Mouse (Mus musculus): ENCODE results near the gene Trmt1. TPM values are rescaled to one million over a fixed set of nuclear protein-coding genes. Genes with fewer than 3 reads are reported as not detected.

Trmt1 gene
- polyA plus RNA-seq, 1 experiment from 2014 or later = 62.4 TPM

DNA sequence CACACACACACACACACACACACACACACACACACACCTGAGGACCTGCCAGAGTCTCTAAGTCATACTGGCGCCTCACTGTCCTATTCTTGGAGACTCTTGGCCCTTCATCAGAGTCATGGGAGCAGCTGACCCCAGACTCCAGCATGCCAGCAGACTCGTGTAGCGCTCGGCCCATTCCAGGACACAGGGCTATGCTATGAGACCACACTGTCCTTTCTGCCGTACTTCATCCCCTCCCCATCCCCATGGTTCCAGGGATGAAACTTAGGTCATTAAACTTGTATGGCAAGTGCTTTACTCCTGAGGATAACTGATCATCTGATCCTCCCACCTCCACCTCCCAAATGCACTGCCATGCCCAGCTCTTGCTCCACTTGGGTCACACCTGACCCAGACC, 32.4 kb downstream of the Trmt1 start:
- 84% methylated on average over 5 of the region's 5 CpGs for WGBS
- Histone ChIP-seq H3K4me2 (replicated peaks) (no peak overlapping the region), H3K27me3 (no peaks in the 10 kb centered on the region), H3K9me3 (no peaks in the 10 kb centered on the region), H3K27ac (replicated peaks) (peak overlapping the region; percentile 32), H3K36me3 (peaks cover 26% of the 10 kb centered on the region), H3K4me1 (peaks cover 54% of the 10 kb centered on the region), H3K9ac (replicated peaks) (no peak overlapping the region), H3K4me3 (no peak overlapping the region)
- no peak for ATAC-seq (replicated peaks)

DNA sequence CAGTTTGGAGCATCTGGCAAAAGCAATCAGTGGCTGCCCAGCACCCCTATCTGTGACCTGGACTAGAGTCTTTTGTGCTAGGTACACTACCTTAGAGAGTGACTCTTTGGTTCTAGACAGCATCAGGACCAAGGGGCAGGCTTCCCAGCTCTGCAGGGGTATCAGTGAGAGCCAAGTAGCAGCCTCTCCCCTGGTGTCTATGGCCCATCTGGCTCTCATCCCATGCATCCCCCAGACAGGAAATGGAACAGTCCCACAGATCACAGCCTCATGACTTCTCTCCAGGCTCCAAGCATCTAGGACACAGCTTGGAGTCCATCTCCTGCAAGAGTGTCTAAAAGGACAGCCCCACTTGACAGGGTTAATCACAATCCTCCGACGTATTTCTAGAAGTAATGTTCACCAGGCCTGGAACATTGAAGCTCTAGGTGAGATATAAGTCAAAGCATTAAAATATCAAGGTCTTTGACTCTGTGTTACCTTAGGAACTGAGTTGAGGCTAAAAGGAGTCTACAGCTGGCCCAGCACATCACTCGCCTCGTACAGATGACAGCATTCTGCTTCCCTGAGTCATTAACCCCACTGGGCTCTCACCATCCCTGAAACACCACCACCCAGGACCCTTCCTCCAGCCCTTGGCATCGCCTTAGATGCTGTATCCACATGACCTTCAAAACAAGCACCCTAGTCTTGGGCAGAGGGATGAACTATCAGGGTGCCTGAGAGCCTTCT, 33.0 kb downstream of the Trmt1 start:
- 80% methylated on average over 5 of the region's 5 CpGs for WGBS
- no peaks in the 10 kb centered on the region for H3K27me3 ChIP-seq
- H3K4me1 ChIP-seq = peaks cover 54% of the 10 kb centered on the region
- H3K4me2 ChIP-seq (replicated peaks) = no peak overlapping the region
- no peak overlapping the region for H3K4me3 ChIP-seq
- no peak overlapping the region for H3K9ac ChIP-seq (replicated peaks)
- ATAC-seq (replicated peaks) = no peak
- H3K36me3 ChIP-seq = peaks cover 26% of the 10 kb centered on the region
- H3K27ac ChIP-seq (replicated peaks) = peak overlapping the region; percentile 32
- H3K9me3 ChIP-seq = no peaks in the 10 kb centered on the region

GRCm38 (mm10) chr8:84722530-84722849, 36.4 kb downstream of the Trmt1 start:
- H3K9ac ChIP-seq (replicated peaks) = peak overlapping the region; percentile 31; the same call in 1 of the 2 replicates
- no peaks in the 10 kb centered on the region for H3K27me3 ChIP-seq
- H3K9me3 ChIP-seq = no peaks in the 10 kb centered on the region
- peaks cover 60% of the 10 kb centered on the region for H3K4me1 ChIP-seq
- H3K4me3 ChIP-seq = no peak overlapping the region
- H3K4me2 ChIP-seq (replicated peaks) = no peak overlapping the region
- ATAC-seq (replicated peaks) = peak; percentile 20
- H3K36me3 ChIP-seq = peaks cover 47% of the 10 kb centered on the region
- WGBS = 56% methylated on average over 6 of the region's 6 CpGs
- H3K27ac ChIP-seq (replicated peaks) = peak overlapping the region; percentile 94

DNA sequence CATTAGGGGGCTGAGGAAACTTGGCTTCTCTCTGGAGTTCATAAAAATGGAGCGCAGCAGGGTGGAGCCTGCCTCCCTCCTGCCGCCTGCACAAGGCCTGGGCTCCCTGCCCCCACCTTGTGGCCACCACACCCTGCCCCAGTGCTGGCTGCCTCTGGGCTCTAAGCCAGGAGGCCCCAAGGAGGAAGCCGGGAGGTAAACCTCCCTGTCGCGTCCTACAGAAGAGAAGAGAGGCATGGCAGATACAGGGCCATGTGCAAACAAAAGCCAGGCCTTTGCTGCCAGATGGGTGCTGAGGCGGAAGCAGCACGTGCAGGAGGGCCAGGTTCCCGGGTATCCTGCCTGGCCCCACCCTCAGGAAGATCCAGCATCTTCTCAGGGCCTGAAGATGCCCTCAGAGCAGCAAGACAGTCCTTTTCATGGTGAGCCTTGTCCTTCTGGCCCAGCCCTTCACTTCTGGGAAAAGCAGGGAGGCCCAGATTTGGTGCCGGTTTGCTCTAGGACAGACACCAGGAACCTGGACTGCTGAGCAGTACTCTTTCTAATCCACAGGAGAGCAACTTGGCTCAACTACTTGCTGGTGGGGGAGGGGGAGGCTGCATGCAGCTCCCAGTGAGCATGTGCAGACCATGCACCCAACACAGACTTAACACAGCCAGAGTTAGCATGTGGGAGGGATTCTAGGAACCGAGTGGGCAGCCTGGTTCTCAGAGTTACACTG, 36.9 kb downstream of the Trmt1 start, which contains the start of gene G430095P16Rik:
TSS of gene G430095P16Rik (plus strand) at position 158 of the 721 bp plus-strand sequence.
- peak within 1 kb of the TSS; percentile 94 for H3K27ac ChIP-seq (replicated peaks)
- peak; percentile 72 for ATAC-seq (replicated peaks)
- H3K4me2 ChIP-seq (replicated peaks) = peak within 1 kb of the TSS; percentile 5; the same call in 1 of the 2 replicates
- no peaks in the 10 kb centered on the region for H3K9me3 ChIP-seq
- 6% methylated on average over 10 of the region's 10 CpGs for WGBS
- H3K4me1 ChIP-seq = peaks cover 65% of the 10 kb centered on the region
- peak within 1 kb of the TSS; percentile 39 for H3K9ac ChIP-seq (replicated peaks)
- H3K4me3 ChIP-seq = no peak within 1 kb of the TSS
- peaks cover 50% of the 10 kb centered on the region for H3K36me3 ChIP-seq
- H3K27me3 ChIP-seq = no peaks in the 10 kb centered on the region

GRCm38 (mm10) chr8:84723571-84723900, 37.4 kb downstream of the Trmt1 start:
- no peak overlapping the region for H3K4me3 ChIP-seq
- no peaks in the 10 kb centered on the region for H3K9me3 ChIP-seq
- peaks cover 70% of the 10 kb centered on the region for H3K4me1 ChIP-seq
- H3K36me3 ChIP-seq = peaks cover 48% of the 10 kb centered on the region
- WGBS = 16% methylated on average over 7 of the region's 7 CpGs
- peak overlapping the region; percentile 94 for H3K27ac ChIP-seq (replicated peaks)
- peak overlapping the region; percentile 5; the same call in 1 of the 2 replicates for H3K4me2 ChIP-seq (replicated peaks)
- H3K27me3 ChIP-seq = no peaks in the 10 kb centered on the region
- no peak for ATAC-seq (replicated peaks)
- H3K9ac ChIP-seq (replicated peaks) = peak overlapping the region; percentile 39

DNA sequence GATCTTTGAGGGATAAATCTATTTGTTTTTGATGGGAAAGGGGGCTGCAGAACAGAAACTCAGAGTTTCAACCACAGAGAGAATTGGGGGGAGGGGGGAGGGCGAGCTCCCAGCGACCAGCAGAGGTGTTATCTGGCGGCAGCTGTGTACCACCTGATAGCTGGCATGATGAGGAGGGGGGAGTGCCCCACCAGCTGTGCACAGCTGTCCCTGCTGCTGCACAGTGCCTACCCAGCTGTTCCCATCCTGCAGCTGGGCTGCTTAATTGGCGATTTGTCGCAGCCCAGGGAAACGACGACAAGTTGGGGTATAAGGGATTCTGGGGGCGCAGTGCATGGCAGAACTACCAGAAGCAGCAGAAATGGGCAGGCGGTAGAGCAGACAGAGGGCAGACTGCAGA, 38.6 kb downstream of the Trmt1 start:
- no peak overlapping the region for H3K4me2 ChIP-seq (replicated peaks)
- ATAC-seq (replicated peaks) = no peak
- WGBS = 49% methylated on average over 9 of the region's 9 CpGs
- H3K27ac ChIP-seq (replicated peaks) = peak overlapping the region; percentile 94
- H3K4me1 ChIP-seq = peaks cover 81% of the 10 kb centered on the region
- peaks cover 44% of the 10 kb centered on the region for H3K36me3 ChIP-seq
- no peak overlapping the region for H3K9ac ChIP-seq (replicated peaks)
- H3K27me3 ChIP-seq = no peaks in the 10 kb centered on the region
- H3K9me3 ChIP-seq = no peaks in the 10 kb centered on the region
- H3K4me3 ChIP-seq = no peak overlapping the region

GRCm38 (mm10) chr8:84725246-84725940, 39.3 kb downstream of the Trmt1 start:
- ATAC-seq (replicated peaks) = no peak
- WGBS = 55% methylated on average over 10 of the region's 10 CpGs
- H3K27me3 ChIP-seq = no peaks in the 10 kb centered on the region
- peaks cover 89% of the 10 kb centered on the region for H3K4me1 ChIP-seq
- H3K9ac ChIP-seq (replicated peaks) = peak overlapping the region; percentile 10
- H3K36me3 ChIP-seq = peaks cover 39% of the 10 kb centered on the region
- H3K27ac ChIP-seq (replicated peaks) = peak overlapping the region; percentile 94
- H3K4me2 ChIP-seq (replicated peaks) = no peak overlapping the region
- H3K4me3 ChIP-seq = no peak overlapping the region
- H3K9me3 ChIP-seq = no peaks in the 10 kb centered on the region

DNA sequence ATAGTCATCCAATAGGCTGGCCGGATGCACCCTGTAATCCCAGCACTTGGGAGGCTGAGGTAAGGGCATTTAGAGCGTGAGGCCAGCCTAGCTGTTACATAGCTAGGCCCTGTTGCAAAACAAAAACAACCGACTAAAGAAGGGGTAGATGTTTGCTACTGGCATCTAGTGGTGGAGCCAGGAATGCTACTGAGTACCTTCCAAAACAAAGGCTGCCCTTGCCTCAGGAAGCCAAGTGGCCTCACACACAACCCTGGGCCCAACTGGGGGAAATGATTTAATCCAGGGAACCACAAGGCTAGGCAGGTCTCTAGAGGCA, 39.8 kb downstream of the Trmt1 start:
- 13% methylated on average over 3 of the region's 3 CpGs for WGBS
- H3K4me1 ChIP-seq = peaks cover 94% of the 10 kb centered on the region

GRCm38 (mm10) chr8:84728474-84728873, 42.4 kb downstream of the Trmt1 start:
- Histone ChIP-seq H3K4me3 (no peak overlapping the region), H3K4me2 (replicated peaks) (no peak overlapping the region; the same call in 1 of the 2 replicates), H3K27me3 (no peaks in the 10 kb centered on the region), H3K27ac (replicated peaks) (peak overlapping the region; percentile 94), H3K9ac (replicated peaks) (no peak overlapping the region), H3K4me1 (peaks cover 98% of the 10 kb centered on the region), H3K36me3 (peaks cover 24% of the 10 kb centered on the region; the same call in 1 of the 2 replicates), H3K9me3 (no peaks in the 10 kb centered on the region)
- peak; percentile 84 for ATAC-seq (replicated peaks)
- 27% methylated on average over 3 of the region's 3 CpGs for WGBS

More for the DNA sequence above, 39.8 kb downstream of the Trmt1 start:
- Histone ChIP-seq H3K36me3 (peaks cover 34% of the 10 kb centered on the region; the same call in 1 of the 2 replicates), H3K27ac (replicated peaks) (peak overlapping the region; percentile 94), H3K9ac (replicated peaks) (no peak overlapping the region; the same call in 1 of the 2 replicates), H3K27me3 (no peaks in the 10 kb centered on the region), H3K4me2 (replicated peaks) (no peak overlapping the region), H3K4me3 (no peak overlapping the region), H3K9me3 (no peaks in the 10 kb centered on the region)
- no peak for ATAC-seq (replicated peaks)

DNA sequence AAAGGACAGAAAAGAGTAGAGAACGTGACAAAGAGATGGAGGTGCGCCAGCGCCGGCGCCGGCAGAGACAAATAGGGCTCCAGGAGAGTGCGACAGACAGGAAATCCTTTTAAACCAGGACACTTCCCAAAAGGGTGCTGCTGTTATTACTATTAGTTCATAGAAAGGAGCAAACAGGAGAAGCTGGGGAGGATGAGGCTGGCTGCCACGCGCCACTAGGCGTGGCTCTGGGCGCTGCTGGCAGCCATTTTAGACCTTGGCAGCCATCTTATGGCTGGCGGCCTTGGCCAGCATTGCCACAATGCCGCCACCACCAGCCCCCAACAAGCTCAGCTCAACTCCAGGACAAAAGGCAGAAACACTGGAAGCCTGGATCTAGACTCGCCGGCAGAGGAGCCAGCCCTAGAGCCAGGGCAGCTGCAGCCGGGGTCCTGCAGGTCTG, 43.8 kb downstream of the Trmt1 start:
- H3K9me3 ChIP-seq = no peaks in the 10 kb centered on the region
- H3K27ac ChIP-seq (replicated peaks) = peak overlapping the region; percentile 94
- H3K4me3 ChIP-seq = no peak overlapping the region
- peaks cover 21% of the 10 kb centered on the region; the same call in 1 of the 2 replicates for H3K36me3 ChIP-seq
- H3K4me1 ChIP-seq = peaks cover 98% of the 10 kb centered on the region
- WGBS = 69% methylated on average over 16 of the region's 16 CpGs
- no peak; the same call in 1 of the 2 replicates for ATAC-seq (replicated peaks)
- no peaks in the 10 kb centered on the region for H3K27me3 ChIP-seq
- H3K9ac ChIP-seq (replicated peaks) = peak overlapping the region; percentile 39; the same call in 1 of the 2 replicates
- peak overlapping the region; percentile 12; the same call in 1 of the 2 replicates for H3K4me2 ChIP-seq (replicated peaks)

DNA sequence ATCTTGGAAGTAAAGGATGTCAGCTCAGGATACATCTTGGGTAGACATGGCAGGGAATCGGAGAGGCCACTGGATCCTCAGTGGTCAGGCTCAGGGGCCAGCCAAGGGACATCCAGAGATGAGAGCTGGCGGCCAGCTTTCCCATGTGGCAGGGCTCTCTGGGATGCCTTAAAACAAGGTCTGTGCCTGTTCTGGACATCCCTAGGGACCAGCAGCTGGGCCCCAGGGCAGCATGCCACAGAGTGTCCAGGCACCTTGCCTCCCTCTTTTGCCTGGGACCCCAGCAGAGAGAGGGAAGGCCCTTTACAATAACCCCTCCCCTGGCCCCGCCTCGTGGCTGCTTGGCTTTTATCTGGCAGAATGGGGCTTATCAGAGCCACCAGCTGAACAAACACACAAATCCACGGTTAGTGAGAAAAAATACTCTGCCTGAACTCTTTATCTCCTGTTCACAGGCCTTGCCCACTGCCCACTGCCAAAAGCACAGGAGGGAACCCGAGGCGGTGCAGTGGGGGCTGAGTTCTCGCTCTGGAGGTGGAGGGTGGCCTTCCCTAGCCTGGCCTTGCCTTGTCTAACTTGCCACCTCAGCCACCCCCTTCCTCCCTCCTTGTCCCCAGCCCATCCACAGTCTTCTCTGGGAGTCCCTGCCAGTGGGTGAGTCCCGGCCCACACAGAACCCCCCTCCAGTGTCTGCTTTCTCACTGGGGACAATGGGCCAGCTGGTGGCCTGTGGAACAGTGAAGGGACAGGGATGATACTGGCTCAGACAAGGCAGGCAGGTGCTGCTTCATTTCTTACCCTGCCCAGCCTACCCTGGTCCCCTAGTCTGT, 44.6 kb downstream of the Trmt1 start:
- H3K9me3 ChIP-seq = no peaks in the 10 kb centered on the region
- H3K36me3 ChIP-seq = peaks cover 17% of the 10 kb centered on the region; the same call in 1 of the 2 replicates
- 25% methylated on average over 9 of the region's 9 CpGs for WGBS
- H3K27ac ChIP-seq (replicated peaks) = peak overlapping the region; percentile 94
- H3K4me2 ChIP-seq (replicated peaks) = peak overlapping the region; percentile 12
- no peaks in the 10 kb centered on the region for H3K27me3 ChIP-seq
- H3K9ac ChIP-seq (replicated peaks) = peak overlapping the region; percentile 39
- ATAC-seq (replicated peaks) = peak; percentile 15
- H3K4me3 ChIP-seq = no peak overlapping the region
- peaks cover 98% of the 10 kb centered on the region for H3K4me1 ChIP-seq

Data from forebrain, embryonic 15.5 days (tissue).